Mouse (Mus musculus): ENCODE data around the gene Chst11.

Chst11 gene

DNA sequence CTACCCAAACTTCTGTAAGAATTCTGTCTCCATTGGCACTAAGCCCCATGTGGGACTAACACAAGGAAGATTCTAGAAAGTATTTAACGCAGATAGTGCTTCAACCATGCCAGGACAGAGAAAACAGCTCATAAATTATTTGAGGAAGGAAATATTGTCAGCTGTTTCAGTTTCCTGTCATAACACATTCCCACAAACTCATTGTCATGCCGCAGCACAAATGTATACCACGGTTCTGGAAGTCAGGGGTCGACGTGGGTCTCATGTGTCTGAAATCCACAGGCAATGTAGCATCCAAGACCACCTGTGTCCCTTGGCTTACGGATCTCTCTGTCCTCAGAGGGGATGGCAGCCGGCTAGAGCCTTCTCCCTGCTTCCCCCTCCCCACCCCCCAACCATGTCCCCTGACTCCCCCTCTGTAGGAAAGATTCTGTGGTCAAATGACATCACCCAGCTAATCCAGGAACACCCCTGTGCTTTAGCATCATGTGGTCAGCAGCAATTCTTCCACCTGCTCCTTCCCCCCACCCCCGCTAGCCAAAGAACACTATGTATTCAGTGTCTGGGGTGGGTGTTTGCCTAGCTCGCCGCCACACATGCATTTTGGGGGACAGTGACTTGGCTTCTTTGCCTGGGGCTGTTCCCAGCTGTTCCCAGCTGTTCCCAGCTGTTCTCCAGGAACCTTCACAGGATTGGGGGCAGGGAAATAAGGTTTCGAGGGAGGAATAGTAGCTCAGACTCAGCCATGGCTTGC, 183.2 kb downstream of the Chst11 start:
- DNase-seq (ENCODE audit: low read depth, low spot score), result no peak

DNA sequence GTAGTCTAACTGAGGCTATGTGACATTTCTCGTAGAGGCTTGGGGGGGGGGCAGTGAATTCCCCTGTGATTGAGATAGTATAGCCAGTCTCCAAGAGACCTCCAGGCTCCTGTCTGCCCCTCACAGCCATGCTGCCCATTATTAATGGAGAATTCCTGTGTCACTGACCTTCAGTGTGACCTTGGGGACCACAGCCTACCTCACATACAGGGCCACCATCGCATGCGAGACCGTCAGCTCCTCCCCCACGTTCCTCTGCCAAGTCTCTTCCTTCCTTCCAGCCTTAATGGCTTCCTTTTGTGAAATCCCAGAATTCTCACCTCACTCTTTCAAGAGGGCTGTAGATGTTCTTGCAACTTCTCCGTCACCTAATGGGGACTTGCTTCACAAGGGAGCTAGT, 184.3 kb downstream of the Chst11 start:
- no peak for DNase-seq (ENCODE audit: low read depth, low spot score)

DNA sequence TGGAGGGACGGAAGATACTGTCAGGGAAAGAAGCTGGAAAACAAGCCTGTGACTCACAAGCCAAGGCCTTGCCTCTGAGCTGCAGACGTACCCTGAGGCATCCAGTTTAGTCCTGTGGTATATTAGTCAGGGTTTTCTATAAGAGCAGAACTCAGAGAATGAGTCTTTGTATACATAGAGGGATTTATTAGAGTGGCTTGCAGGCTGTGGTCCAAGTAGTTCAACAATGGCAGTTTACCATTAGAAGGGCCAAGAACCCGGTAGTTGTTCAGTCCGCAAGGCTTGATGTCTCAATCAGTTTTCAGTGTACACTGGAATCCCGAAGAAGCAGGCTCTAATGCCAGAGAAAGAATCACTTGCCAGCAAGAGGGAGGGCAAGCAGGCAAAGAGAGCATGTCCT, 192.9 kb downstream of the Chst11 start:
- no peak for DNase-seq (ENCODE audit: low read depth, low spot score)

GRCm38 (mm10) chr10:83178661-83179060, 193.4 kb downstream of the Chst11 start:
- DNase-seq (ENCODE audit: low read depth, low spot score), result no peak

GRCm38 (mm10) chr10:83181831-83182572, 196.7 kb downstream of the Chst11 start:
- no peak for DNase-seq (ENCODE audit: low read depth, low spot score)

DNA sequence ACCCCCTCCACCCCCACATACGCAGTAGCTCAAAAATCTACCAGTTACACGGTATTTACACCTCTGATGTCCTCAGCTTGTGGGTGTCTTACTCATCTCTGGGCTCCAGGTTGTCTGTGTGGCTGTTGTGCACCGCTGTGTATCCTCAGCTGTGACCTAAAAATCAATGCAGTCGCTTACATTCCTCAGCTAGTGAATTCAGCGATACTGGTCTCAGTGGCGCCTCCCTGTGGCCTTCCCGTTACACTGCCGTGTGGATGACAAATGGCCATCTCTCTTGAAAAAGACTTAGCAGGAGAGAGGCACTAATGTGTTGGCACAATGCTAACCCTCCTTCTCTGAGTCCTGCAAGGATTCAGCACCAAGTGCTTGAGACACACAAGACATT, 197.3 kb downstream of the Chst11 start:
- no peak for DNase-seq (ENCODE audit: low read depth, low spot score)

GRCm38 (mm10) chr10:83183634-83184479, 198.6 kb downstream of the Chst11 start:
- no peak for DNase-seq (ENCODE audit: low read depth, low spot score)

DNA sequence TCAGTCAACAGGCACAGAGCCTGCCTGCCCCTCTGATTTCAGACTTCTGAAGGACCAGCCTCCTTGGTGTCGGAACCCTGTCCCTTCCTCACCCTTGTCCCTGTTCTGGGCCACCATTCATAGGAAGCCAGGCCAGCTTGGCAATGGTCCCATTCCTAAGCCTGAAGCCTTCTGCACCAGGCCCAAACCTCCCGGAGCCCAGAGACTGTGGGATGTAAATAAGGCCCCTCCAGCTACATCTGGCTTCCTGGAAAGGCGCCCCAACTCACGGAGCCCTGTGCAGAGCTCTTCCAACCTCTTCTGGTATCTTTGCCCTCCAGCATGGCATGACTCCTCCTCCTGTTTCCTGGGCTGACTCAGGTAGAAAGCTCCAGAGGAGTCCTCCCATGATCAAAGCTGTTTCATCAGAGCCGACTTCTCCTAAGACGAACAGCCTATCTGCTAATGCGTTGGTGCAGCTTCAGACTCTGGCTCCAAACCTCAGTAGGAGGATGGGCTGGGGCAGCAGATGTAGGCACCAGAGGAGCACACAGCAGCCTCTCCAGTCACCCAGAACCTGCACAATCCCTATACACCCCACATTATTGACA, 199.3 kb downstream of the Chst11 start:
- no peak for DNase-seq (ENCODE audit: low read depth, low spot score)

DNA sequence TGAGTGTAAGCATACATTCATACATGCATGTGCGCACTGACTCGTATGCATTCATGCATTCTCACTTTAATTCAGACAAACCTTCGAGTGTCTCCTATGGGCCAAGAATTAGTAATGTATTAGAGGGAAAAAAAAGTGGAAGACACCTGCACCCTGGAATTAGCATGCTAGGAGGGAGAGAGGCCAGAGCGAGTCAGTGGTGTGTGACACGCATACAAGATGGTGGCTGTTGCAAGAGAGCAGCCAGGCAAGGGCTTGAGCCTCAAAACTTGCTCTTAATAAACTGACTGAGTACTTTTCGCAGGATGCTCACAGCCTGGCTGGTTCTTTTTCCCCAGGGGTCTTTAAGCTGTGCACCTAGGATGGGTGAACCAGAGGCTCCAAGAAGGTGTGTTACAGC, 199.8 kb downstream of the Chst11 start:
- DNase-seq (ENCODE audit: low read depth, low spot score), result no peak

DNA sequence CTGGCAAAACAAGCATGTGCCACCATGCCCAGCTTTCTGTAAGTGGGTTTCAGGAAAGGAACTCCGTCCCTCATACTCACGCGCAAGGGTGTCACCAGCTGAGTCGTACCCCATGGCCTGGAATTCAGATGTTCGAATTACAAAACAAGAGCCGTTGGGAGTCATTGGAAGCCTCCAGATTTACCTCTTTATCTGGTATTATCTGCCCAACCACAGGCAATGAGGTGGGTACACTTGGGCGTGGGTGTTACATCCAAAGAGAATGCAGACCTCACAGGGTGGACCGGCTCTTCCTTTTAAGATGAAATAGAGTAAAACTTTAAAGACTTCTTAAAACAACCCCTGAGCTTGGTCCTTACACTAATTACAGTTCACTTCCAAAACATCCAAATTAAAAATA, 200.9 kb downstream of the Chst11 start:
- DNase-seq (ENCODE audit: low read depth, low spot score), result no peak

- DNase-seq (ENCODE audit: low read depth, low spot score), result no peak
These were observed 201.7 kb downstream of the Chst11 start for GRCm38 (mm10) chr10:83186984-83187383.

DNA sequence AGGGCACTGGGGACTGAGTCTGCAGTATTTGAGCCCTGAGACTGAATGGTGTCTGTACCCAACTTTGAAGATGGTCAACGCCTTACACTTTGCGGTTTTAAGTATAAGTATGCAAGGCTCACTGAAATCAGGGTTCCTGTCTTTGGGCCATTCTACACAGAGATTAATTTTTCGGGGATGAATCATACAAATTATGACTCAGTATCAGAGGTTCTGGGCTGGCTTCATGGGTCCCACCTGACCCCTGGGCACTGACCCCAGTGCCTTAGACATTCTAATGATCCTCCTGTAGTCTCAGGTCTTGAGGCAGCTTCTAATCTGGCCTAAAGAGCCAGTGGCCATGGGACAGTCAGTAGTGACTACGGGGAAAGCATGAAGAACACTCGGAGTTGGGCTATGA, 203.8 kb downstream of the Chst11 start:
- no peak for DNase-seq (ENCODE audit: low read depth, low spot score)

GRCm38 (mm10) chr10:83191476-83191875, 206.2 kb downstream of the Chst11 start:
- no peak for DNase-seq (ENCODE audit: low read depth, low spot score)

GRCm38 (mm10) chr10:83191982-83192381, 206.7 kb downstream of the Chst11 start:
- DNase-seq (ENCODE audit: low read depth, low spot score), result no peak

- no peak for DNase-seq (ENCODE audit: low read depth, low spot score)
These were observed 212.5 kb downstream of the Chst11 start for GRCm38 (mm10) chr10:83197690-83198336.

- no peak for DNase-seq (ENCODE audit: low read depth, low spot score)
These were observed 213.4 kb downstream of the Chst11 start for GRCm38 (mm10) chr10:83198692-83199091.

GRCm38 (mm10) chr10:83199290-83199689, 214.0 kb downstream of the Chst11 start:
- no peak for DNase-seq (ENCODE audit: low read depth, low spot score)

- no peak for DNase-seq (ENCODE audit: low read depth, low spot score)
These were observed 216.2 kb downstream of the Chst11 start for GRCm38 (mm10) chr10:83201525-83201924.

DNA sequence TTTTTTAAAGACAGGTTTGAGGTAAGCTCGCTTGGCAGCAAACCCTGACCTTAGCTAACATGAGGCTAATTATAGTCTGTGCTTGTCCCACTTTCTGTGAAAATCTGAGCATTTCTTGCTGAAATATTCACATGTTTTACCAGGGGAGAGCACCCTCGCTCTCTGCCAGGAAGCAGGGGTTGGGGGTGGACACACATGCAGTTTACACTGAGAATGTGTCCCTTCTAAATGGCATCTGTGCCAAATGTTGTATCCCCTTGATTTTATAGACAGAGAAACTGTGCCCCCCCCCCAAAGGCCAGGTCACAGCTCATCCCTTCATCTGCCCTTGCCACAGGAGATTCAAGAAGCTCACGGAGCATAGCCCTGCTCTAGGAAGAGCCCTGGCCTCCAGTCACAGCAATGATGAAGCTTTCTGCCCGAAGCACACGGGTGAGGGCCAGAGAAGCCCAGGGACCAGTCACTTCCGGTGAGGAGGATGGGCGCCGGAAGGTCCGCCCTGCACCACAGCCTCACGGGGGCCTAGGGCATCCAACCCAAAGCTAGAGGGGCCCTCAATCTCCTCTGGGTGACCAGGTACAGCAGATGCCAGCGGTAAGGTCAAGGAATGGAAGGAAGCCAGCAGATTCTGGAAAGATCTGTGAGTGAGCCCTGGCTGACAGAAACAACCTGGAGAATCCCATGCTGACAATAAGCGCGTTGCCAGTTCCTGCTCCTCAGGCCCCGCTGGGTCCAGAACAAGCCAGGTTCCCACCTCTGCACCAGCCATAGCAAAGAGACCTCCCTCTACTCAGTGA, 217.8 kb downstream of the Chst11 start:
- no peak for DNase-seq (ENCODE audit: low read depth, low spot score)

- DNase-seq (ENCODE audit: low read depth, low spot score), result no peak
These were observed 223.1 kb downstream of the Chst11 start for GRCm38 (mm10) chr10:83208436-83208835.

DNA sequence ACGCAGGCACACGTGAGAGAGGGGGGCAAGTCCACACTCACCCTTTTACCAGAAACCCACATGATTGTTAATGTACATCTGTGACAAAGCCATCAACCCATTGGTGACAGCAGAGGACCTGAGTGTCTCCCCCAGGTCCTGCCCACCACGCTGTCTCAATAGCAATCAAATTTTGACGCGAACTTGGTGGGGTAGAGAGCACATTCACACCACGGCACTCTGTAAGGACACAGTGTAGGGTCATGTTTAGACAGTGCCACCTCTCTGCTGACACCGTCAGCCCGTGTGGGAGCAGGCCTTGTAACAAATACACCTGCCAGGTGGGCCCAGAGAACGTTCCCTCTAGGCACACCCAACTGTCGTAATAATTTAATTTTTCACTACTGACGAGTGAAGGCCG, 224.1 kb downstream of the Chst11 start:
- no peak for DNase-seq (ENCODE audit: low read depth, low spot score)

Measured in telencephalon, adult 2 months (tissue).